Mouse (Mus musculus): ENCODE results near the gene Rhox2h. TPM values are rescaled to one million over a fixed set of nuclear protein-coding genes. Genes with fewer than 3 reads are reported as not detected.

Gene Rhox2h
- polyA plus RNA-seq (2012; rRNA removed): not detected in 2 replicates

GRCm38 (mm10) chrX:37673177-37673576 lies at the start of gene Rhox2h:
Gene Rhox2h, minus strand, starts transcription at chrX:37673277.

GRCm38 (mm10) chrX:37668664-37669063 lies 4.4 kb downstream of the Rhox2h start, which contains the start of gene Rhox3h:
Gene Rhox3h, minus strand, starts transcription at chrX:37668764.

DNA sequence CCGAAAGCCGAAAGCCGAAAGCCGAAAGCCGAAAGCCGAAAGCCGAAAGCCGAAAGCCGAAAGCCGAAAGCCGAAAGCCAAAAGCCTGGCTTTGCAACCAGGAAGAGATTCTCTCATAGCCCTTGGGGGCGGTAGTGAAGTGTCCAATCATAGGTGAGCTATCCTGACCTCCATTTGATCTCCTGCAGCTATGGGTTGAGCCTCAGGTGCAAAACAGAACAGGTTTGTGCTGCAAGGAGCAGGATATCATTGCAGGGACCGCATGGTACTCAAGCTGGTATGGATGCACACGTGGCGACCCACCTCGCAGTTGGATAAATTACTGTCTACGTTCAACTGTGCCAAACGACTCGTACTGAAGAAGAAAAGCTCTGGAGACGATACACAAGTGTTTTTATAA lies 21.9 kb downstream of the Rhox2h start, which contains the start of gene Rhox4g:
Gene Rhox4g (minus strand): TSS at position 101 of the 400 bp plus-strand sequence.

DNA sequence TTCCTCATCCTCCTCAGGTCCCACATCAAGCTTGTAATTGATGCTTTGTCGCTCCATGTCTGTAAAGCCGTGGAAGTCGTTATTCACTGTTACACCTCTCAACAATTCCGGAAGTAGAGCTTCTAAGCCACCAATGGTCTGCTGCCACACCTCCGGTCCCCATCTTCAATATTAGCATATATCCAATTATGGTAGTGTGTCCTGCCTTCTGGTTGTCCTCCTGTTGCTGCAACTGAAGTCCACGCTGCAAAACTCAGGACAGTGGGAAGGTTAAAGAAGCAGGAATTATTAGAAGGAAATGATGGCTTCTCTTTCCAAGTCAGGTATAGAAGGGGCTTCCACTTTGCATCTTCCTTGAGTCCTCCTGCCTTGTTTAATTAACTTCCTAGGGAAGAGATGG lies 29.7 kb downstream of the Rhox2h start, which contains the start of gene Rhox2g:
Gene Rhox2g (minus strand): TSS at position 101 of the 400 bp plus-strand sequence.

DNA sequence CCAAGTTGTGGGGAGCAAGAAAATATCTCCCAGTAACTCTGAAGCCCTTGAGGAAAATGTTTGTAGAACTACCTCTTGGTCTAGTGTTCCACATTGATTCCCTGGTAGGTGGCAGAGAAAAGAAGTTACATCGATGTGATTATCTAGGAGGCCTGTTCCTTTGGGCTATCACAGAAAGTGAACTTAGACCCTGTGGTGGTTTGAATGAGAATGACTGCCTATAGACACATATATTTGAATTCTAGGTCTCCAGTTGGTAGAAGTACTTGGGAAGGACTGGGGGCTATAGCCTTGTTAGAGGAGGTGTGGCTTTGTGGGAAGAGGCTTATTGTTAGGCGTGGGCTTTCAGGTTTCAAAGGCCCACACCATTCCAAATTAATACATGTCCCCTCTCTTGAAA lies 44.6 kb downstream of the Rhox2h start, which contains the start of gene Rhox3g:
Gene Rhox3g (minus strand): TSS at position 101 of the 400 bp plus-strand sequence.

Other genes with a start within 250 kb of the Rhox2h start
- not detected in 2 replicates for gene Rhox4b, start 240.8 kb downstream of the Rhox2h start, polyA plus RNA-seq (2012; rRNA removed)
- gene Rhox2c, start 219.6 kb downstream of the Rhox2h start, polyA plus RNA-seq (2012; rRNA removed): not detected in 2 replicates
- not detected in 2 replicates for gene Rhox3c, start 214.7 kb downstream of the Rhox2h start, polyA plus RNA-seq (2012; rRNA removed)
- not detected in 2 replicates for gene Rhox4c, start 192.9 kb downstream of the Rhox2h start, polyA plus RNA-seq (2012; rRNA removed)
- gene Rhox2d, start 179.8 kb downstream of the Rhox2h start, polyA plus RNA-seq (2012; rRNA removed): not detected in 2 replicates
- not detected in 2 replicates for gene Rhox4d, start 158.9 kb downstream of the Rhox2h start, polyA plus RNA-seq (2012; rRNA removed)
- gene Rhox2e, start 142.8 kb downstream of the Rhox2h start, polyA plus RNA-seq (2012; rRNA removed): 0.12 TPM in 1 of 2 replicates, not detected in the other
- not detected in 2 replicates for gene Rhox3e, start 131.3 kb downstream of the Rhox2h start, polyA plus RNA-seq (2012; rRNA removed)
- not detected in 2 replicates for gene Rhox4e, start 115.9 kb downstream of the Rhox2h start, polyA plus RNA-seq (2012; rRNA removed)
- gene Rhox2f, start 101.9 kb downstream of the Rhox2h start, polyA plus RNA-seq (2012; rRNA removed): not detected in 2 replicates
- not detected in 2 replicates for gene Rhox3f, start 92.3 kb downstream of the Rhox2h start, polyA plus RNA-seq (2012; rRNA removed)
- not detected in 2 replicates for gene Rhox4f, start 65.6 kb downstream of the Rhox2h start, polyA plus RNA-seq (2012; rRNA removed)
- not detected in 2 replicates for gene Rhox3g, start 44.7 kb downstream of the Rhox2h start, polyA plus RNA-seq (2012; rRNA removed)
- not detected in 2 replicates for gene Rhox2g, start 29.8 kb downstream of the Rhox2h start, polyA plus RNA-seq (2012; rRNA removed)
- not detected in 2 replicates for gene Rhox4g, start 21.9 kb downstream of the Rhox2h start, polyA plus RNA-seq (2012; rRNA removed)
- gene Rhox3h, start 4.5 kb downstream of the Rhox2h start, polyA plus RNA-seq (2012; rRNA removed): not detected in 2 replicates
- 0.44 and 3.0 TPM in 2 replicates for gene Rhox5, start 131.6 kb upstream of the Rhox2h start, polyA plus RNA-seq (2012; rRNA removed)
- gene Rhox6, start 153.6 kb upstream of the Rhox2h start, polyA plus RNA-seq (2012; rRNA removed): not detected in 2 replicates
- not detected in 2 replicates for gene Rhox7a, start 158.4 kb upstream of the Rhox2h start, polyA plus RNA-seq (2012; rRNA removed)
- gene Rhox8, start 205.7 kb upstream of the Rhox2h start, polyA plus RNA-seq (2012; rRNA removed): not detected in 2 replicates
- not detected in 2 replicates for gene Rhox7b, start 224.0 kb upstream of the Rhox2h start, polyA plus RNA-seq (2012; rRNA removed)
- not detected in 2 replicates for gene Rhox9, start 228.5 kb upstream of the Rhox2h start, polyA plus RNA-seq (2012; rRNA removed)

All from central nervous system, embryonic 18 days (tissue).